Mouse (Mus musculus) embryonic facial prominence, embryonic 11.5 days (tissue): Measurements from ENCODE around the gene Pfdn2. TPM values are rescaled to one million over a fixed set of nuclear protein-coding genes. Genes with fewer than 3 reads are reported as not detected.
"Not testable (repeated sequence)": the region's sequence is repeated elsewhere in the genome, so short reads cannot be mapped to it uniquely, and the experiment has no call there.

Experiments used
- ATAC-seq: fragments of 200-750 bp; cut with Nextera tagmentation; replicated peaks from 2 replicates; pipeline ENCODE4 v1.8.0; 2017; ENCODE audit warnings: low read depth; ENCODE audit not compliant: insufficient number of reproducible peaks, low FRiP score, low TSS enrichment
- DNase-seq: peaks from one replicate; pipeline ENCODE4 v3.0.0-alpha.2; 2015; ENCODE audit warnings: low spot score
- H3K27ac ChIP-seq: fragments of 300-500 bp; sonication (generic); replicated peaks from 2 replicates; pipeline ENCODE4 v1.5.1; 2014; ENCODE audit warnings: mild to moderate bottlenecking, low read depth, low read length, control low read depth
- H3K27me3 ChIP-seq: fragments of 300-500 bp; sonication (generic); 2 replicates; pipeline ENCODE4 v1.6.1; 2014; ENCODE audit warnings: mild to moderate bottlenecking, low read length, moderate library complexity, mixed read lengths; ENCODE audit not compliant: control insufficient read depth, insufficient read depth
- H3K36me3 ChIP-seq: fragments of 300-500 bp; sonication (generic); replicated peaks from 2 replicates; pipeline ENCODE4 v1.6.1; 2014; ENCODE audit warnings: low read depth, mild to moderate bottlenecking, low read length, moderate library complexity, mixed read lengths; ENCODE audit not compliant: control insufficient read depth, insufficient read depth
- H3K4me1 ChIP-seq: fragments of 300-500 bp; sonication (generic); 2 replicates; pipeline ENCODE4 v1.6.1; 2014; ENCODE audit warnings: low read length, mixed read lengths; ENCODE audit not compliant: control insufficient read depth, insufficient read depth
- H3K4me2 ChIP-seq: fragments of 300-500 bp; sonication (generic); 2 replicates; pipeline ENCODE4 v1.6.1; 2014; ENCODE audit warnings: low read depth, mild to moderate bottlenecking, control low read depth, low read length, moderate library complexity
- H3K4me3 ChIP-seq: fragments of 300-500 bp; sonication (generic); 2 replicates; pipeline ENCODE4 v1.5.1; 2014; ENCODE audit warnings: low read depth, low read length, control low read depth
- H3K9ac ChIP-seq: fragments of 300-500 bp; sonication (generic); replicated peaks from 2 replicates; pipeline ENCODE4 v1.6.1; 2014; ENCODE audit warnings: mild to moderate bottlenecking, control low read depth, low read length
- H3K9me3 ChIP-seq: fragments of 300-500 bp; sonication (generic); replicated peaks from 2 replicates; pipeline ENCODE4 v1.6.1; 2016; ENCODE audit warnings: mild to moderate bottlenecking, low read length, inconsistent platforms, mixed read lengths; ENCODE audit not compliant: control insufficient read depth
- WGBS: fragments of 180-500 bp; shearing (Covaris S2); extraction: QIAGEN DNeasy Blood & Tissue Kit; methylation state at CpG from one replicate; pipeline ENCODE4 v1.1.7; 2014; 5-methylcytosine and 5-hydroxymethylcytosine counted together
- polyA plus RNA-seq: library from polyadenylated mRNA; unstranded; fragments of >200 nt; fragmentation: Nextera tagmentation; extraction: Ambion mirVana; gene quantifications from 2 replicates; pipeline ENCODE4 v1.2.1, GENCODE M21; 2014

Pfdn2 gene
- 60.7 and 70.1 TPM in 2 replicates for polyA plus RNA-seq

DNA sequence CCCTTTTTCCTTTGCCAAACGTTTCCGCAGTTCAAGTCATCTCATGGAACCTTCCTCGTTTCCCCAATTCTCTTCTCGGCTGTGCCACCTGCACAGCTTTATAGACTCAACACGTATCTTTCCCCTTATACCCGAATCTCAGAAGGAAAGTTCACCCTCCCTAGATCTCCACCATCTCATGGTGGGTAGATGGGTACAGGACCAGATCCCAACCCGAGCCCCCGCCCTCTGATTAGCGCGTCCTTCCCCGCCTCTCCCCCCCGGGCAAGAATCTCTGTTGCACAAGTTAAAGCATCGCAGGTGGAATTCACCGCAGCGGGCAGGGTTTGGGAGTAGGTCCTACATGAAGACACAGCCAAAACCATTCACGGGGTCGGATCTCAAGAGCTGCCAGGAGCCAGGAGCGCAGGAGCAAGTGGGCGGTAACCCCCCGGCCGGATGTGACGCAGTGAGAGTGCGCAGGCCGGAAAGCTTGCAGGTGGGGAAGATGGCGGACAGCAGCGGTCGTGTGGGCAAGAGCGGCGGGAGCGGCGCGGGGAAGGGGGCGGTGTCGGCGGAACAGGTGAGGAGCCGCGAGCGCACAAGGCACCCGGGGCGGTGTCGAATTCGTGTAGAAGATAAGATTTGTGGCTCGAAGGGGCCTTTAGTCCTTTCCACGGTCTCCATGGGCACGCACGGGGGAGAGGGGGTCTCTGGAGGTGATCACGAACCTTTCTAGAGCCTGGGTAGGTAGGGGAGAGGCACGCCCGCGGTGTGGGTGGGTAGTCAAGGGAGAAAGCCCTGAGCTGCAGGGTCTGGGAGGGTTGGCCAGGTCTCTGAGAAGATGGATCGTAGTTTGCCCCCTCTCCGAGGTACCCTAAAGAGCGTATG, at the start of gene Pfdn2, which contains the start of gene Nit1:
Gene Pfdn2, plus strand, starts transcription at position 446 of the 870 bp plus-strand sequence.
Gene Nit1, minus strand, starts transcription at position 422 of the 870 bp plus-strand sequence.
- Histone ChIP-seq H3K4me2 (peak within 1 kb of the TSS; percentile 52), H3K27me3 (no peaks in the 10 kb centered on the region), H3K9me3 (no peaks in the 10 kb centered on the region; the same call in 1 of the 2 replicates), H3K36me3 (peaks cover 5% of the 10 kb centered on the region), H3K27ac (no peak within 1 kb of the TSS; the same call in 1 of the 2 replicates), H3K9ac (peak within 1 kb of the TSS; percentile 87), H3K4me3 (peak within 1 kb of the TSS; percentile 91), H3K4me1 (no peaks in the 10 kb centered on the region)
- 1% methylated on average over 53 of the region's 53 CpGs for WGBS
- peak; percentile 87 for ATAC-seq
- DNase-seq: peak; percentile 94

DNA sequence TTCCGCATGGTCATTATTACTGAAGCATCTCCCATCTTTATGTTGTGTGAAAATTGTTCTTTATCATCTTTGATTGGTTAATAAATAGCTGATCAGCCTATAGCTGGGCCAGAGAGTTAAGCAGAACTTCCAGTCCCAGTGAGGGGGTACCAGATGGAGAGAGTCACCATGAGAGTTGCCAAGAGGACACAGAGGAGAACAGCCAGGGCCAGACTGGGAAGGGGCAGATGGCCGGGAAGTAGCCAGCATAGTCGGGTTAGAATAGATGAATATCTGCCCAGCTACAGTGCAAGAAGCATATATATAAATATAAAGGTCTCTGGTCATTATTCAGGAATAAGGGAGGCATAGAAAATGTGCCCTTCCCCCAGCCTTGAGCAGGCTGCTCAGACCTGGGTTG, 47.2 kb upstream of the Pfdn2 start:
- no peak overlapping the region for H3K9ac ChIP-seq
- H3K36me3 ChIP-seq: no peaks in the 10 kb centered on the region
- no peaks in the 10 kb centered on the region for H3K9me3 ChIP-seq
- ATAC-seq (no peak), DNase-seq (no peak)
- no peaks in the 10 kb centered on the region for H3K4me1 ChIP-seq
- 63% methylated on average over 3 of the region's 3 CpGs for WGBS
- no peaks in the 10 kb centered on the region for H3K27me3 ChIP-seq
- H3K4me2 ChIP-seq: no peak overlapping the region
- no peak overlapping the region for H3K4me3 ChIP-seq
- H3K27ac ChIP-seq: no peak overlapping the region

DNA sequence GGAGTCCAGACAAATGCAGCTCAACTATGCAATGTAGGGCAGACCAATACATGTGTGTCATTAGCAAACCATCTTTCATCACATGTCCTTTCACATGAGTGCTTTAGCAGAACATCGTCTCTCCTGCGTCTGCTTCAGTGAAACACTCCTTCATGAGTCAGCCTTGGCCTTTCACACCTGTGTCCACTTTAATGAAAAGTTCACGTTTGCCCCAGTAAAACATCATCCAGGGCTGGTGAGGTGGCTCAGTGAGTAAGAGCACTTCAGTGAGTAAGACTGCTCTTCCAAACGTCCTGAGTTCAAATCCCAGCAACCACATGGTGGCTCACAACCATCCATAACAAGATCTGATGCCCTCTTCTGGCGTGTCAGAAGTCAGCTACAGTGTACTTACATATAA, 39.3 kb upstream of the Pfdn2 start:
- H3K4me1 ChIP-seq, ATAC-seq, H3K27ac ChIP-seq, H3K9ac ChIP-seq, H3K4me2 ChIP-seq, H3K4me3 ChIP-seq, DNase-seq, H3K9me3 ChIP-seq, H3K36me3 ChIP-seq, H3K27me3 ChIP-seq: not testable (repeated sequence)
- WGBS: 73% methylated on average over 5 of the region's 5 CpGs

DNA sequence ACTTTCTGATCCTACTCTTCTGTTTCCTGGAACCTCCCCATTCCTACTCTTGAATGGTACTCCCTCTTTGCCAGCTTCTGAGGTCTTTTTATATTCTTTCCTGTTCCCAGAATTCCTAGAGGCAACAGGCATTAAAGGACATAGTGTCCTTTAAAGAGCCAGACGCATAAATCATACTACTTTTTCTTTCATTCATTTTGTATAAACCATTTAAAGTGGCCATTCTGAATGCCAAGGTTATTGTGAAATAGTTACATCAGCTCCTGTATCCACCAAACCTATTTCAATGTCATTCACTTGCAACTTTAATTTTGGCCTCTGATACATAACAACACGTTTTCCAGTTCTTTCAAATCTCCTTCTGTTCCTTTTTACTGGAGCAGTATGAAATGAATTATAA, 36.1 kb upstream of the Pfdn2 start:
- Histone ChIP-seq H3K4me2 (no peak overlapping the region), H3K27me3 (no peaks in the 10 kb centered on the region), H3K9me3 (no peaks in the 10 kb centered on the region), H3K9ac (no peak overlapping the region), H3K36me3 (no peaks in the 10 kb centered on the region), H3K27ac (no peak overlapping the region), H3K4me1 (no peaks in the 10 kb centered on the region), H3K4me3 (no peak overlapping the region)
- ATAC-seq (no peak), DNase-seq (no peak)
- 67% methylated on average over 2 of the region's 2 CpGs for WGBS

DNA sequence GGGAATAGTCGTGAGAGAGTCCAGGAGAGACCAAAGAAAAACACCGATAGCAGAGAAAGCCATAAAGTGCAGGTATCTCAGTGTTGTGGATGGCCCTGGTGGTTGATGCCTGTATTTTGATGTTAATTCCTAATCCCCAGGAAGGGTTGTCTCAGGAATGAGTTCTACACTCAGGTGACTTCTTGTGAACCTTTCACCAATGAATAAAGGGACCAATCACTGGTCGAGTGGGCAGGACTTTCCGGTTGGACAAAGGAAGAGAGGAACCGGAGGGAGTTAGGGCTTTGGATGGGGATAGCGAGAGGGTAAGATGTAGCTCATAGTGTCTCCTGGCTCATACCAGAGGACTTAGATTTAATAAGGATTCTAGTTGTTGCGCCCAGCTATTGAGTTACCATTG, 25.7 kb upstream of the Pfdn2 start:
- H3K27ac ChIP-seq: no peak overlapping the region
- no peaks in the 10 kb centered on the region for H3K4me1 ChIP-seq
- no peaks in the 10 kb centered on the region for H3K9me3 ChIP-seq
- DNase-seq: no peak
- no peaks in the 10 kb centered on the region for H3K27me3 ChIP-seq
- H3K36me3 ChIP-seq: no peaks in the 10 kb centered on the region
- H3K4me2 ChIP-seq: no peak overlapping the region
- H3K4me3 ChIP-seq: no peak overlapping the region; the same call in 1 of the 2 replicates
- no peak overlapping the region for H3K9ac ChIP-seq
- WGBS: 11% methylated on average over 7 of the region's 7 CpGs
- ATAC-seq: no peak

DNA sequence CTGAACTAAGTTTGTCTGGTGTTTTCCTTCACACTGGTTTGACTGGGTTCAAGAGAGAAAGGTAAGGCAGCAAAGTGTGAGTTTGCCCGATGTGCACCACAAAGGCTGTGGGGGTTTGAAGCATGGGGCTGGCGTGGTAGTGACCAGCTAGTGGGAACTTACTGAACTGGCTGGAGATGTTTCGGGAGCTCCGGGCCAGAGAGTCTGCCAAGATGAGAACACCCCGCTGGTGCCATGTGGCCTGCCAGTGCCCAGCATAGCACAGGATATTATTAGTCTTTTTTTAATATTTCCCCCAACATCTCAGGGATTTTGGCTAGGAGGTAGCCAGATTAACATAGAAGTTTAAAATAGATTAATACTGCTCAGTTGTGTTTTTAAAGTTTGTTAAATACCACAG, 25.3 kb upstream of the Pfdn2 start:
- Histone ChIP-seq H3K9ac (no peak overlapping the region), H3K27me3 (no peaks in the 10 kb centered on the region), H3K4me2 (no peak overlapping the region; the same call in 1 of the 2 replicates), H3K36me3 (no peaks in the 10 kb centered on the region), H3K9me3 (no peaks in the 10 kb centered on the region), H3K27ac (no peak overlapping the region), H3K4me3 (peak overlapping the region; percentile 13), H3K4me1 (no peaks in the 10 kb centered on the region)
- ATAC-seq (no peak), DNase-seq (no peak)
- 13% methylated on average over 5 of the region's 5 CpGs for WGBS

DNA sequence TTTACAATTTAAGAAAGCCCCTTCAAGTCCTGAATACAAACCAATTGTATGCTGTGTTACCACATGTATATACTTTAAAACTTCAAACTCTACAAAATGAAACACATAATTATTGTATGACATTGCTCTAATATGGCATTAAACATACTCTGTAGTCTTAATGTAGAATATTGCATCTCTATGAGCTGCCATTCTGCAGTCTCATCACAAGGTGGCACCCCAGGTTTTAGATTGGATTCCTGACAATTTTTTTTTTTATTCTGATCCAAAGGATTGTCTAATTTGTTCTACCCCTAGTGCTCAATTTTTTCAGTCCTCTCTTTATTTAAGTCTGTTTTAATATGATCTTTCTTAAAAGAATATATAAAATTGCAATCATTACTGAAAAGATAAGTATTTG, 24.1 kb upstream of the Pfdn2 start:
- H3K4me2 ChIP-seq: no peak overlapping the region
- no peaks in the 10 kb centered on the region for H3K9me3 ChIP-seq
- no peak for ATAC-seq
- H3K36me3 ChIP-seq: no peaks in the 10 kb centered on the region
- H3K9ac ChIP-seq: no peak overlapping the region
- H3K27me3 ChIP-seq: no peaks in the 10 kb centered on the region
- no peak overlapping the region for H3K4me3 ChIP-seq
- H3K4me1 ChIP-seq: no peaks in the 10 kb centered on the region
- DNase-seq: peak; percentile 64
- no peak overlapping the region for H3K27ac ChIP-seq

DNA sequence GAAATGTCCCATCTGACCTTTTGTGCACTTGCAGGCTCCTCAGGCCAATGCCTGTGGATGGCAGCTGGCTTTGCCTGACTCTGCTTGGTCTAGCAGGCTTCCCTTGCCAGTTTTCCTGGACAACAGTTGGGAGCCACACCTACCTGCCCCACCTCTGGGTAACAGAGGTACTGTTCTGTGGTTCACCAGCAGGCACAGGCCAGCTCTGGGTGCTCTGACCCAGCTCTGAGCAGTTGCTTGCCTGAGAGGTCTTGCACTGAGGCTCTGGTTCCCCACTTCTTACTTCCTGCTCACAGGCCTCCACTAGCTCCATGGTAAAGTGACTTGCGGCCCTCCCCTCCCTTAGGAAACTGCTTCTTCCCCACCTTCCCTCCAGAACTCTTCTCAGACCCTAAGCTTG, 23.5 kb upstream of the Pfdn2 start:
- H3K4me2 ChIP-seq: no peak overlapping the region
- no peak overlapping the region for H3K27ac ChIP-seq
- no peaks in the 10 kb centered on the region for H3K36me3 ChIP-seq
- DNase-seq: no peak
- no peak overlapping the region for H3K4me3 ChIP-seq
- H3K9me3 ChIP-seq: no peaks in the 10 kb centered on the region
- H3K9ac ChIP-seq: no peak overlapping the region
- ATAC-seq: 0 out of 2 replicates have a peak, but pooled peaks have one; percentile 65
- WGBS: 68% methylated on average over 1 of the region's 1 CpGs
- H3K4me1 ChIP-seq: no peaks in the 10 kb centered on the region
- no peaks in the 10 kb centered on the region for H3K27me3 ChIP-seq
